Mouse (Mus musculus): ENCODE data around the gene Steap2.

Gene Steap2

GRCm38 (mm10) chr5:5693956-5694653, at the start of gene Steap2:
Gene Steap2 (minus strand): TSS chr5:5694578.
- peak; percentile 44 for DNase-seq (ENCODE audit: low spot score)

DNA sequence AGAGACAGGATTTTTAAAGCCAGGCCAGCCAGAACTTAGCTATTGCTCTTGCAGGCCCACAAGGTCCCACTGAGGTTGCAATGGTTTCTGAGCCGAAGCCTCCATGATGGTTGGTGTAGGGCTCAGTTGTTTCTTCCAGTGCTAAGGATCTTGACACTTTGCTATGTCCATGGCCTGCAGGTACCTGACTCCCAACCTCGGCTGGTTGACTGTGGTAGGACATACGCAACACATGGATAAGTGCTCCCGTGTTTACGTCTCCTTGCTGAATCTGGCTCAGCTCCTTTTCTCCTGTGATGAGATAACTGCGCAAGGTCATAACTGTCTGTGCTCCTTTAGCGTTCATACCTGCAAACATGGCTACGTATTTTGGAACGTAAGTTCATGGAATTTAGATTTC, 40.1 kb upstream of the Steap2 start:
- DNase-seq (ENCODE audit: low spot score): no peak

- DNase-seq (ENCODE audit: low spot score): no peak
These were observed 38.5 kb upstream of the Steap2 start for GRCm38 (mm10) chr5:5732858-5733257.

DNA sequence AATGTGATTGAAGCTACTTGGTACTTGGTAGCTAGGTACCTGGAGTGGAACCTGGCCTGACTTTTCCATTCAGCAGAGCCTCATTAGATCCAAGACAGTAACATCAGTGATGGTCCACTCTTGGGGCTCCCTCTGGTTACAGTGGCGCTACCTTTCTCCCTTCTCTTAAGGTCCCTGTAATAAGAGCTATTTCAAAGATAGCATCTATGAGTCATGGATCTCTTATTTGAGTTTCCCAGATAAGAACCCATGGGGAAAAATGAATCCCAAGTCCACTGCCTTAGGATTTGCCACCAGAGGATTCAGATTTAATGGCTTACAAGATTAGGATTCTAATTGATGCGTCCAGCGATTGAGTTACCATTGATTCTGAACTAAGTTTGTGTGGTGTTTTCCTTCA, 37.8 kb upstream of the Steap2 start:
- DNase-seq (ENCODE audit: low spot score): no peak

DNA sequence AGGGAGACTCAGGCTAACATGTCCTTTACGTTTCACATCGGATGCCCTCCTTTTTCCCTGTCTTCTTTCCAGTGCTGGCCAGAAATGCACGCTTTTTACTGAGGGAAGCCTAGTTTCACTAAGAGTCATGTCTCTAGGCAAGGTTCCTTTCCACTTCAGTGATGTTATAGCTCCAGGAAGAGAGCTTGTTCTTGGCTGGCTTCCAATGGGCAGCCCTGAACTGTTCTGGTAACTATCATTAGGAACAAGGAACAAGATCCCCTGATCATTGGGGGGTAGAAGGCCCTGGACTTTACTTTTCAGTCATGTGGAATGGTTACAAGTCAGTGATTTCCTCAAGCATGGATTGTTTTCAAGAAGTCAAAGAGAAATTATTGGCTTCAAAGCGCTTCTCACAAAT, 35.5 kb upstream of the Steap2 start:
- no peak for DNase-seq (ENCODE audit: low spot score)

GRCm38 (mm10) chr5:5722217-5722616, 27.8 kb upstream of the Steap2 start:
- no peak for DNase-seq (ENCODE audit: low spot score)

DNA sequence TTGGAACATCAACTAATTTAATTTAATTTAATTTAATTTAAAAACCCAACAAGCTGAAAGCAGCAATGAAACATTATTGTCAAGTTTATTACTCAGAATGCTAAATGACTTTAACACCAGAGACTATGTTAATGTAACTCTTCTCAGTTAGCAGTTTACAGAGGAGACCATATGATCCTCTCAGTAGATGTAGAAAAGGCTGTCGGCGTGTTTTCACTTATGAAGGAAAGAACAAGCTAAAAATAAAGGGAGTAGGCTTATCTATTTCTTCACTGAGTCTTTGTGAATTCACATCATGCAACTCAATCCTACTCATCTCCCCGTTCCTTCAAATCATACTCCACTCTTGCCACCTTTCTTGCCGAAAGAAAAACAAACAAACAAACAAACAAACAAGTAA, 16.7 kb upstream of the Steap2 start:
- DNase-seq (ENCODE audit: low spot score): no peak

DNA sequence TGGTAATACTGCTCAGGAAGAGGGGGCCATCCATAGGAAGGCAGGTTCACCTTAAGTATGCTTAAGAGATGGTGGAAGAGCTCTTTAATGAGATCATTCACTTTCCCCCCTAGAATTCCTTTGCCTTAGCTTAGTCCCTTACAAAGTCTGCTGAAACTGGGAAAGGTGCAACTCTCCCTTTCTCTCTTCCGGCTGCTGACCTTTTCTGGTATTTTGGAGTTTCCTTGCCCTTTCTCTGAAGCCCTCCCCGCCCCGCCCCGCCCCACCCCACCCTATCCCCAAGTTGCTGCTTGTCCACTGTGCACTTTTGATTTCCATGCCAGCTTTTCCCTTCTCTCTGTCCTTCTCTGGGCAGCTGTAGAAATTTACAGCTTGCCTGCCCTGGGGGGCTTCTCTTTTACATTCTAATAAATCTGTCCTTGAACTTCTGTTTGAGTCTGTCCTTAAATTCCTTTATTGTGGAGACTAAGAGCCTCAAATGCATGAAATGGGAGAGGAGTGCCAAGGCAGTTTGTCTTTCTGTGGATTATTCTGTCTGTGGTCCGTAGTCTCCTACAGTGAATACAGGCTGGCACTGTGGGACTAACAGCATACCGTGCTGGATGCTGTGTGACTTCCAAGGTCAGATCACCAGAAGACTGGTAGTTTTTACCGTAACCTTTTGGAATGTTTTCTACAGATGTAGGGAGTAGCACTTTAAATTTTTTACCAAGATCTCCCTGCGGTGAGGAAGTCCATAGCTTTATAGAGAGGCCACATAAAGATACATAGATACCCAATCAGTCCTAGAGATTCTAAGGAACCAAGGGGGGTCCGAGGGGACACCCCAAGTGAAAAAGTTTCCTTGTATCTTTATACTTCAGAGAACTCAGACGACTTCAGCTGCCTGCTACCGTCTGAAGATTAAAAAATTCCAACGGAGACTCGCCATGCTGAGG, 13.2 kb upstream of the Steap2 start:
- no peak for DNase-seq (ENCODE audit: low spot score)

GRCm38 (mm10) chr5:5705019-5705418, 10.6 kb upstream of the Steap2 start:
- DNase-seq (ENCODE audit: low spot score): no peak

- DNase-seq (ENCODE audit: low spot score): no peak
These were observed 6.0 kb upstream of the Steap2 start for GRCm38 (mm10) chr5:5700386-5700785.

DNA sequence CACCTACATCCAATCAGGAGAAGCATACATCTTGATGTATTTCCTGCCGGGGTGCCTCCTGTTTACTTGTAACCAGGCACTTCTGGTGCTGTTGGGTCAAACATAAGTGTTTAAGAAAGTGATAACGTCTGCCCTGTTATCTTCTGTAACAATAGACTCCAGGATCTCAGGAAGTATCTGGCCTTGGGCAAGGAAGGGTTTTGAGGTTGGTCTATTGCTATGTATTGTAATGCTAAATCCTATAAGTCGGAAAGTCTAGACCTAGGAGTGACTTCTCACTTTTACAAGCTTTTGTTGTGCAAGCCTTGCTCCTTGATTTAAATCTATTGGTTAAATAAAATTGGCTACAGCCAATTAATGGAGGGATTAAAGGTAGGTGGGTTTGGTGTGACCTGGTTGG, 4.5 kb upstream of the Steap2 start:
- no peak for DNase-seq (ENCODE audit: low spot score)

DNA sequence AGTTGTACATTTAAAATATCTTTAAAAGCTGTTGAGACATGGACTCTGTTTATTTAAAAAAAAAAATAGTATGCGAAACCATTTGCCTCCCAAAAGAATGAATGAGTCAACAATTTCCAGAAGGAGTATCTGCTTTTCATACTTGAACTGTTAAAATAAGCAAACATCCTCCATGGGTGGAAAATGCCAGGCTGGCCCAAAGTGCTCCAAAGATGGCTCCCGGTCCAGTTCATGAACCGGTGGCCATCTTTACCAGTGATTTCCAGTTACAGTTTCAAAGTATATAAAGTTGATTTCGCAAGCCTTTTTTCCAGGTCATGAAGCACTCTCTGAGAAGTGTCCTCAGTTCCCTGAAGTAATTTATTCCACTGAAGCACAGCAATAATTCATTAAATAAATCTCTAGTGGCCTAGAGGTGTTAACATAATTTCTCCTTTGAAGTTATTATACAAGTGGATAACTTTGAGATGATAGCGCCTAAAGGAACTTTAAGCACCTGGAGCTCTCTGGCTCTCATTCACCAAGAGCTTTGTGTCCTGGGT, 1.1 kb upstream of the Steap2 start:
- no peak for DNase-seq (ENCODE audit: low spot score)

GRCm38 (mm10) chr5:5693541-5693955, 830 bp downstream of the Steap2 start:
- no peak for DNase-seq (ENCODE audit: low spot score)

GRCm38 (mm10) chr5:5692167-5692738, 2.1 kb downstream of the Steap2 start:
- DNase-seq (ENCODE audit: low spot score): no peak

DNA sequence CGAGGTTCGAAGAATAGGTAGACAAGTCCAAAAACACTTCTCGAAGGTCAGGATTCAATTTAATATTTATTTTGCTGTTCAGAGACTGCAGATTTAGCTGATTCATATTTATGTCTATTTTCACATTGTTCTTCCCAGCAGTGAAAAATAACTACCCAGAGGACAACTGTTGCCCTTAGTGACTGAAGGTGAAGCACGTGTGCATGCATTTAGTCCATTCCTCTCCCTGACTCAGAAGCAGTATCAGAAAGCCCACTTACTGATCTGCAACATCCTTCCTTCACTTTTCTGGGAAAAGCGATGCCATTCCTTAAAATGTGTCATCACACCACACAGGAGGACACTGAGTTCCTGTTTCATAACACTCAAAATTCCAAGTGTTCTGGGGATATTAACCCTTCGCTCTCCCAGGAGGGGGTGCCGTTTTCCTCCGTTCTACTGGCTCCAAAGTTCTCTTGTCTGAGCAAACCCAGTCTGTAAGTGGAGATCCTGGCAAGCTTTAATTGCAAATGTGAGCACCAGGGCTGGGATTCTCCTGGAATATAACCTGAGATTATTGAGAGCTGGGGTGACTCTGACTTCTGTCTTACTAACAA, 5.3 kb downstream of the Steap2 start:
- DNase-seq (ENCODE audit: low spot score): no peak

- DNase-seq (ENCODE audit: low spot score): no peak
These were observed 6.2 kb downstream of the Steap2 start for GRCm38 (mm10) chr5:5688228-5688627.

- DNase-seq (ENCODE audit: low spot score): no peak
These were observed 7.4 kb downstream of the Steap2 start for GRCm38 (mm10) chr5:5686973-5687372.

- DNase-seq (ENCODE audit: low spot score): peak; percentile 19
These were observed 9.4 kb downstream of the Steap2 start for GRCm38 (mm10) chr5:5684946-5685345.

GRCm38 (mm10) chr5:5683292-5683691, 11.1 kb downstream of the Steap2 start:
- DNase-seq (ENCODE audit: low spot score): no peak

- no peak for DNase-seq (ENCODE audit: low spot score)
These were observed 14.9 kb downstream of the Steap2 start for GRCm38 (mm10) chr5:5679459-5679858.

DNA sequence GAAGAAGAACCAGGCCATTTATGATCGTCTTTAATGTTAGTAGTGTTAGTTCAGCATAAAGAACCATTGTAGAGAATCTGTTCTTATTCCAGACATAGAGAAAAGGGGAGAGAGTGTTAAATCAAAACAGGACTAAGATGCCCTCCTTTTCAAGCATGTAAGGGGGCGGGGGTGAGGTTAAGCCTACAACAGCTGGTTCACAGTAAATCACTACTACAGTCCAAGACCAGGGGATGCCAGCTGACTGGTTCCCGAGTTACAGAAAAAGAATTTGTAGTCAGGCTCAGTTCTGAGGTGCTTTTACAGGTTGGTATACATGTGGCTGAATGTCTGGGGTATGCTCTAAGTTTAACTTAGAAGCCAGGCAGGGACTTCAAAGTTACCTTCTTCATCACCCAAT, 18.3 kb downstream of the Steap2 start:
- no peak for DNase-seq (ENCODE audit: low spot score)

DNA sequence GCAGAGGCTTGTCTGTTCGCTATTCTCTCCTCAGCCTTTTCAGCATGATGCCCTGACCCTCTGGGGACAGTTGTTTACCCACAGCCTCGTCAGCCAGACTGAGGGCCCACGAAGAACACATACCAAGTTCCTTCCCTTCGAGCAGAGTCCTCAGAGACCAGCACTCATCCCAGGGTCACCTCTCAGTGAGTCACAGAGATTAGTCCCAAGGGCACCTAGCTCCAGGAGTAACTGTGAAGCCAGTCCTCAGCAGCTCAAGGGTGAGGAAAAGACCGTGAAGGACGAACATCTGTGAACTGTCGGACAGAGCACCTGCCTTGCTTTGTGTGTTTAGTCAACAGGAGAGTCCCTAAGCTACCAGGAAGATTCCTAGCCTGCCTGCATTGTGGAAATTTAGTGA, 25.5 kb downstream of the Steap2 start:
- no peak for DNase-seq (ENCODE audit: low spot score)
